Mouse (Mus musculus): ENCODE data around the gene Fam240b.

DNA sequence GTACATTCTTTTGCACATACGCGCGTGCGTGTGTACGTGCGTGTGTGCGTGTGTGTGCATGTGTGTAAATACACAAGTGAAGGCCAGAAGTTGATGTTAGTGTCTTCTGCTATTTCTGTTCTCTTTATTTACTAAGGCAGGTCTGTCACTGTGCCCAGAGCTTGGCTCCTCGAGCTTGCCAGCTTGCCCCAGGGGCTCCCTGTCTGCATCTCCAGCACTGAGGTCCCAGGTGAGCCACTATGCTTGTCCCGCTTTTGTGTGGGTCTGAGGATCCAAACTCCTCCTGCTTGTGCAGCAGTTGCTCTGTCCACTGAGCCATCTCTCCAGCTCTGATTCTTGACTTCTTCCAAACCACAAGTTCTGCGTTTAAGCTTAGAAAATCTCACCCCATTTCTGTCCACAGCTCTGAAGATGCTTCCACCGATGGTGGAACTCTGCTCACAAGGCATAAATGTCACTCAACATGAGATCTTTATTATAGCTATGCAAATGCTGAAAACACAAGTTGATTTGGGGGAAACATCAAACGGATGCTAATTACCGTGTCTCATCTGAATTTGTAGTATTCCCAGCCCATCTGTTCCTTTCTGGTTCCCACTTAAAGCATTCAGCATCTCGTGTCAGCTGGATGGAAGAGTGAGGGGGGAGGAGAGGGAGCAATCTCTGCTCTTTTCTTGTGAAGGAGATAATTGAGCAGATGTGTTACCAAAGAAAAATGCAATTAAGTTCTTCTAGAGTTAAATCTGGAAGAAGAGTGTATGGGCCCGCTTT lies 29.1 kb upstream of the Fam240b start:
- no peak for TF ChIP-seq POLR2A (IDR thresholded peaks at IDR 0.05; ENCODE audit: extremely low read depth, insufficient read depth, low read length)
- TF ChIP-seq CTCF (IDR thresholded peaks at IDR 0.05; ENCODE audit: low read depth, low read length): no peak
